Mouse (Mus musculus) lung, adult 2 months (tissue): ENCODE results near the gene Fam187b.

Source experiments
- CTCF ChIP-seq: fragments of 200-500 bp; IDR thresholded peaks from 2 replicates; pipeline ENCODE4 v1.5.1; 2011; ENCODE audit warnings: mild to moderate bottlenecking, low read length, control low read depth; ENCODE audit not compliant: insufficient read depth
- POLR2A ChIP-seq: fragments of 200-500 bp; IDR thresholded peaks from 2 replicates; pipeline ENCODE4 v1.6.1; 2011; ENCODE audit warnings: low read depth, mild to moderate bottlenecking, control low read depth, low read length, borderline replicate concordance; ENCODE audit errors: extremely low read depth

DNA sequence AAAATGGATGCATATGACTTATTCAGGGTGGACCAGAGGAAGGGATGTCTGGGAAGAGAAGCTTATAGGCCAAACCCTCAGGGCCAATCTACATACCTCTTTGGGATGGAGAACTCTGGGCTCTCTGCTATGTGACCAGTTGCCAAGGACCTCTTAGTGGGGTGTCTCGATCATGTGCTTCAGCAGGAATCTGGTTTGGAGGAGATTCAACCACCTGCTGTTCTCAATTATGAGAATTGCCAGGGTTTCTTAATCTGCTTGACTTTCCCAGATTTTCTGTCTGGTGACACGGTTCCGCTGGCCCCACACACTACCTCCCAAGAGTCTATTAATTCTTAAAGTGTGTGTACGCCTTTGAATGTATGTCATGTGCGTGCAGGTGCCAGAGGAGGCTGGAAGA, 20.4 kb downstream of the Fam187b start:
- TF ChIP-seq CTCF, result no peak
- TF ChIP-seq POLR2A, result no peak
